Mouse (Mus musculus) hindbrain, embryonic 12.5 days (tissue): ENCODE data around the gene Dnm2. TPM values are rescaled to one million over a fixed set of nuclear protein-coding genes. Genes with fewer than 3 reads are reported as not detected.
A peak's percentile ranks its signal among the peaks of the same experiment; 100 is the strongest.

ENCODE experiments used
- ATAC-seq: fragments of 200-750 bp; cut with Nextera tagmentation; 2 replicates; pipeline ENCODE4 v1.8.0; 2017; ENCODE audit warnings: moderate TSS enrichment; ENCODE audit not compliant: low FRiP score
- H3K27ac ChIP-seq: fragments of 300-500 bp; sonication (generic); 2 replicates; pipeline ENCODE4 v1.5.1; 2016; ENCODE audit warnings: mild to moderate bottlenecking
- H3K27me3 ChIP-seq: fragments of 300-500 bp; sonication (generic); 2 replicates; pipeline ENCODE4 v1.6.1; 2016; ENCODE audit warnings: mild to moderate bottlenecking
- H3K36me3 ChIP-seq: fragments of 300-500 bp; sonication (generic); 2 replicates; pipeline ENCODE4 v1.6.1; 2016; ENCODE audit warnings: mild to moderate bottlenecking
- H3K4me1 ChIP-seq: fragments of 300-500 bp; sonication (generic); 2 replicates; pipeline ENCODE4 v1.6.1; 2016
- H3K4me2 ChIP-seq: fragments of 300-500 bp; sonication (generic); replicated peaks from 2 replicates; pipeline ENCODE4 v1.6.1; 2016; ENCODE audit warnings: mild to moderate bottlenecking
- H3K4me3 ChIP-seq: fragments of 300-500 bp; sonication (generic); 2 replicates; pipeline ENCODE4 v1.5.1; 2016; ENCODE audit warnings: mild to moderate bottlenecking
- H3K9ac ChIP-seq: fragments of 300-500 bp; sonication (generic); 2 replicates; pipeline ENCODE4 v1.6.1; 2016; ENCODE audit warnings: mild to moderate bottlenecking, moderate library complexity
- H3K9me3 ChIP-seq: fragments of 300-500 bp; sonication (generic); replicated peaks from 2 replicates; pipeline ENCODE4 v1.6.1; 2016; ENCODE audit warnings: mild to moderate bottlenecking
- WGBS: fragments of 180-500 bp; shearing (Covaris S2); methylation state at CpG from one replicate; pipeline ENCODE4 v1.1.7; 2016; 5-methylcytosine and 5-hydroxymethylcytosine counted together
- polyA plus RNA-seq: library from polyadenylated mRNA; unstranded; fragments of >200 nt; fragmentation: Nextera tagmentation; extraction: Ambion mirVana; gene quantifications from 2 replicates; pipeline ENCODE4 v1.2.1, GENCODE M21; 2016

The Dnm2 gene
- polyA plus RNA-seq: 81.0 and 83.9 TPM in 2 replicates

DNA sequence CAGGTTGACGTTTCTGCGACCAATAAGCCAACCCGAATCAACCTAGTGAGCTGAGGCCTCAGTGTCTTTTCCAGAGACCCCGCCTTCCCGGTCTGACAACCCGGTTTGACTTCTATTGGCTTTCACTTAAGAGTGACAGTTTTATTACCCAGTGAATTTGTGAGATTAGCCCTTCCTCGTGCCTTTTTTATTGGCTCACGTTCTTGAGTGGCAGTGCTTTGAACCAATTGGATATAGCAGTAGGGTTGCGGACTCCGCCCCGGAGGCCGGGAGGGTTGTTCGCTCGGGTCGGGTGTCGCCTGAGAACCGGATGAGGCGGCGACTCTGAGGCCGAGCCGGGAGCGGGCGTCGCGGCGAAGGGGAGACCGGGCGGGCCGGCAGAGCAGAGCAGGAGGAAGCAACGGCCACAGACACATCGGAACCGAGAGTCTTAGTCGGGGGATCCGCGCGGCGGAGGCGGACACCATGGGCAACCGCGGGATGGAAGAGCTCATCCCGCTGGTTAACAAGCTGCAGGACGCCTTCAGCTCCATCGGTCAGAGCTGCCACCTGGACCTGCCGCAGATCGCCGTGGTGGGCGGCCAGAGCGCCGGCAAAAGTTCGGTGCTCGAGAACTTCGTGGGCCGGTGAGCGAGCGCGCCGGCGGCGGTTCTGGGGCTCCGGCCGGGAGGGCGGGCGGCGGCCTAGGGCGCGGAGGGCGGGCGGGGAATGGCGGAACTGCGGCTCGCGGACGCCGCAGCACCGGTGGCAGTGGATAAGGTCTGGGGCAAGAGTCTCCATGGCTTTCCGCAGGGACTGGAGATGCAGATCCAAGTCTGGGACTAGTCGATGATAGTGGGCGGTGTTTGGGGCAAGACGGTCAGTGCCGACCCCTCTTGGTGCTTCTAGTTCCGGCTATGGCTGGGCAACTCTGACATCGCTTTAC, at the start of gene Dnm2:
Gene Dnm2, plus strand, starts transcription at position 278 of the 925 bp plus-strand sequence.
- H3K4me3 ChIP-seq: peak within 1 kb of the TSS; percentile 90
- WGBS: under 1% methylated on average over 81 of the region's 82 CpGs
- peak within 1 kb of the TSS; percentile 82 for H3K27ac ChIP-seq
- no peaks in the 10 kb centered on the region for H3K9me3 ChIP-seq
- H3K36me3 ChIP-seq: peaks cover 17% of the 10 kb centered on the region
- H3K4me1 ChIP-seq: peaks cover 24% of the 10 kb centered on the region
- H3K4me2 ChIP-seq: peak within 1 kb of the TSS; percentile 85
- ATAC-seq: peak; percentile 99
- no peaks in the 10 kb centered on the region for H3K27me3 ChIP-seq
- peak within 1 kb of the TSS; percentile 90 for H3K9ac ChIP-seq

GRCm38 (mm10) chr9:21379195-21379594, 45.5 kb upstream of the Dnm2 start:
- WGBS: 85% methylated on average over 3 of the region's 3 CpGs
- Histone ChIP-seq H3K27me3 (no peaks in the 10 kb centered on the region), H3K27ac (no peak overlapping the region), H3K36me3 (peaks cover 16% of the 10 kb centered on the region), H3K4me2 (no peak overlapping the region), H3K9me3 (no peaks in the 10 kb centered on the region), H3K9ac (no peak overlapping the region), H3K4me3 (no peak overlapping the region), H3K4me1 (peaks cover 15% of the 10 kb centered on the region)
- ATAC-seq: no peak

- H3K4me2 ChIP-seq: no peak overlapping the region
- H3K9me3 ChIP-seq: no peaks in the 10 kb centered on the region
- H3K27me3 ChIP-seq: no peaks in the 10 kb centered on the region
- peaks cover 8% of the 10 kb centered on the region for H3K36me3 ChIP-seq
- peaks cover 17% of the 10 kb centered on the region for H3K4me1 ChIP-seq
- H3K27ac ChIP-seq: no peak overlapping the region
- H3K9ac ChIP-seq: no peak overlapping the region
- ATAC-seq: no peak
- no peak overlapping the region for H3K4me3 ChIP-seq
Observed at GRCm38 (mm10) chr9:21380868-21381267, 43.8 kb upstream of the Dnm2 start.

- H3K27me3 ChIP-seq: no peaks in the 10 kb centered on the region
- H3K4me1 ChIP-seq: peaks cover 6% of the 10 kb centered on the region
- no peak overlapping the region for H3K4me2 ChIP-seq
- peaks cover 19% of the 10 kb centered on the region for H3K36me3 ChIP-seq
- H3K9ac ChIP-seq: no peak overlapping the region
- no peak overlapping the region for H3K27ac ChIP-seq
- ATAC-seq: no peak
- H3K9me3 ChIP-seq: no peaks in the 10 kb centered on the region
- H3K4me3 ChIP-seq: no peak overlapping the region
Observed at GRCm38 (mm10) chr9:21383966-21384365, 40.7 kb upstream of the Dnm2 start.

DNA sequence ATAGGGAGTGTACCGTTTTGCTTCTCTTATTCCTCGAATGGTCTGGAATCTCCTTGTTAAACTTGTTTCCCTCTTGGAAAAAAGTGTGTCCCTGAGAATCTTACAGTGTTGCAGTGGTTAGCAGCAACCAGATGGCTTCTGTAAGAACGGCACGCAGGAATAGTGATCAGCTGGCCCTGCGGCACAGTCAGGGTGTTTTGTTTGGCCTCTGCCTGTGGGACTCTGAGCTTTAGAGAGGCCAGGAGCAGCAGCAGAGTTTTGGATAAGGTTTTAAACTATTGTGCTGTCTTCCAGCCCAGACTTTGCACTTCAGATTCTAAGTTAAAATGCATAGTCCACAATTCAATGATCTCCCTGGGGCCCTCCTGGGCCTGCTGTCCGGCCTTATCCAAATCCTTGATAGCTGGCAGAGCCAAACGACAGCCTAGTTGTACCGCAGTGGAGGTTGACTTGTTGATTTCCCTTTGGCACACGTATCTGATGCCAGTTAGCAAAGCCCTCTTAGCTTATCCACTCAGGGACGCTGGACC, 32.0 kb upstream of the Dnm2 start:
- WGBS: 91% methylated on average over 10 of the region's 10 CpGs
- H3K9me3 ChIP-seq: no peaks in the 10 kb centered on the region
- no peaks in the 10 kb centered on the region for H3K27me3 ChIP-seq
- H3K36me3 ChIP-seq: peaks cover 93% of the 10 kb centered on the region
- no peak overlapping the region for H3K27ac ChIP-seq
- no peaks in the 10 kb centered on the region for H3K4me1 ChIP-seq
- no peak overlapping the region for H3K4me2 ChIP-seq
- ATAC-seq: no peak
- no peak overlapping the region for H3K4me3 ChIP-seq
- no peak overlapping the region for H3K9ac ChIP-seq

DNA sequence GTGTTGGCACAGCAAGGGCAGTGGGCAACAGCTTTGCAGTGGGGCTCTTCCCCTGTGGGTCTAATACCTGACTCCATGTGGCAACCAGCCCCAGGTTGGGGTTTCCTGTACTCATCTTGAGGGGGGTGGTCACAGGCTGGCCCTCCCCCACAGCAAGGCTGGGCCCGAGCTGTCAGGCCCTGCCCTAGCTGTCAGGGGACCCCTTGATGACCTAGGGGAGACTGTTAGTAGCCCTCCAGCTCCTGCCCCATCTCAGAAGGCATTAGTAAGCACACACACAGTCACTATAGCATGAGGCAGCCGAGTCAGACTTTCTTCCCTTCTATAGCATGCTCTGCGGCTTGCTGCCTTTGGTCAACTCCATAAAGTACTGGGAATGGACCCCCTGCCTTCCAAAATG, 29.0 kb upstream of the Dnm2 start:
- Histone ChIP-seq H3K4me1 (no peaks in the 10 kb centered on the region), H3K4me2 (no peak overlapping the region), H3K27ac (no peak overlapping the region), H3K4me3 (no peak overlapping the region), H3K9me3 (no peaks in the 10 kb centered on the region), H3K27me3 (no peaks in the 10 kb centered on the region), H3K9ac (no peak overlapping the region), H3K36me3 (peaks cover 99% of the 10 kb centered on the region)
- no peak for ATAC-seq
- WGBS: 95% methylated on average over 3 of the region's 3 CpGs

GRCm38 (mm10) chr9:21397170-21397569, 27.5 kb upstream of the Dnm2 start:
- H3K9me3 ChIP-seq: no peaks in the 10 kb centered on the region
- ATAC-seq: no peak
- peaks cover 98% of the 10 kb centered on the region for H3K36me3 ChIP-seq
- H3K27me3 ChIP-seq: no peaks in the 10 kb centered on the region
- H3K27ac ChIP-seq: no peak overlapping the region
- H3K4me1 ChIP-seq: no peaks in the 10 kb centered on the region
- no peak overlapping the region for H3K4me2 ChIP-seq
- 95% methylated on average over 3 of the region's 3 CpGs for WGBS
- no peak overlapping the region for H3K9ac ChIP-seq
- H3K4me3 ChIP-seq: no peak overlapping the region

DNA sequence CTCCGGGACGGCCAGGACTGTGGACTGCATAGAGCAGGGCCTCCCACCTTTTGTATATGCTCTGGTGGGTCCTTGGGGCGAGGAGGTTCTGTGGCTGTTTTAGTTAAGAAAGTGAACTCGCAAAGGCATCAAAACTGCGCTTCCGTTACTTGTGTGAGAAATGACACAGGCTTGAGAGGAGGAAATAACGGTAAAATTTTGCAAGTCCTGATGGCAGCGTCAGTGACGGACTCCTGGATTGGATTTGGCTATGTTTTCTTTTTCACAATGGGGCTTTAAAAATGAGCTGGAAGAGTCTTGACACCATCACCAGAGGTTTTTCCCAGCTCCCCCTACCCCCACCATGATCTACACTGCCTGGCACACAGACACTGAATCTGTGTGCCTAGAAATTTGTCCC, 23.7 kb upstream of the Dnm2 start:
- Histone ChIP-seq H3K36me3 (peaks cover 96% of the 10 kb centered on the region), H3K27ac (no peak overlapping the region), H3K27me3 (no peaks in the 10 kb centered on the region), H3K4me2 (no peak overlapping the region), H3K4me1 (no peaks in the 10 kb centered on the region), H3K9ac (no peak overlapping the region), H3K4me3 (no peak overlapping the region), H3K9me3 (no peaks in the 10 kb centered on the region)
- 96% methylated on average over 9 of the region's 9 CpGs for WGBS
- no peak for ATAC-seq

- WGBS: 91% methylated on average over 11 of the region's 11 CpGs
- no peak for ATAC-seq
- Histone ChIP-seq H3K9me3 (no peaks in the 10 kb centered on the region), H3K9ac (no peak overlapping the region), H3K36me3 (peaks cover 91% of the 10 kb centered on the region), H3K27ac (no peak overlapping the region), H3K4me1 (no peaks in the 10 kb centered on the region), H3K4me3 (no peak overlapping the region), H3K4me2 (no peak overlapping the region), H3K27me3 (no peaks in the 10 kb centered on the region)
Observed at GRCm38 (mm10) chr9:21402764-21403253, 21.9 kb upstream of the Dnm2 start.

DNA sequence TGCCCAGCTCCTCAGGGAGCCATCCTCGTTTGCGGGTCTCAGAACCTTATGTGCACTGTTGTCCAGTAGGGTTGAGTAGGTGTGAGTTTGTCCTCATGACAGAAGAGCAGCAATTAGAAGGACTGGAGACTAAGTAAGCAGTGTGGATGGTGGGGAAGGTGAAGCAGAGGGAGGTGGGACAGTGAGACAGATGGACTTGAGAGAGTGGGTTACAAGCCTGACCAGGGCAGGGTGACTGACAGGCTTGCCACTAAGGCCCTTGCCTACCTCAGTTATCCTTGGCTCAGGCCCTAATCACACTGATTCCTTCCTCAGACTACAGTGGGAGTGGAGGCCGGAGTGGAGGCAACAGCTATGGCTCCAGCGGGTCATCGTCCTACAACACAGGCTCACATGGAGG, 21.0 kb upstream of the Dnm2 start:
- H3K4me3 ChIP-seq: no peak overlapping the region
- 95% methylated on average over 5 of the region's 5 CpGs for WGBS
- H3K27ac ChIP-seq: no peak overlapping the region
- H3K27me3 ChIP-seq: no peaks in the 10 kb centered on the region
- no peak overlapping the region for H3K9ac ChIP-seq
- H3K4me2 ChIP-seq: no peak overlapping the region
- H3K9me3 ChIP-seq: no peaks in the 10 kb centered on the region
- peaks cover 82% of the 10 kb centered on the region for H3K36me3 ChIP-seq
- ATAC-seq: no peak
- H3K4me1 ChIP-seq: no peaks in the 10 kb centered on the region

GRCm38 (mm10) chr9:21405525-21405924, 19.2 kb upstream of the Dnm2 start:
- no peak overlapping the region for H3K9ac ChIP-seq
- no peak overlapping the region for H3K4me2 ChIP-seq
- no peak for ATAC-seq
- no peak overlapping the region for H3K27ac ChIP-seq
- no peaks in the 10 kb centered on the region for H3K9me3 ChIP-seq
- H3K4me3 ChIP-seq: no peak overlapping the region
- no peaks in the 10 kb centered on the region for H3K4me1 ChIP-seq
- WGBS: 81% methylated on average over 4 of the region's 4 CpGs
- peaks cover 64% of the 10 kb centered on the region for H3K36me3 ChIP-seq
- H3K27me3 ChIP-seq: no peaks in the 10 kb centered on the region

- Histone ChIP-seq H3K9ac (no peak overlapping the region), H3K4me3 (no peak overlapping the region), H3K4me1 (peaks cover 13% of the 10 kb centered on the region), H3K9me3 (no peaks in the 10 kb centered on the region), H3K27ac (no peak overlapping the region), H3K36me3 (peaks cover 41% of the 10 kb centered on the region), H3K27me3 (no peaks in the 10 kb centered on the region), H3K4me2 (no peak overlapping the region)
- 18% methylated on average over 4 of the region's 4 CpGs for WGBS
- no peak for ATAC-seq
Observed at GRCm38 (mm10) chr9:21407951-21408350, 16.8 kb upstream of the Dnm2 start.

DNA sequence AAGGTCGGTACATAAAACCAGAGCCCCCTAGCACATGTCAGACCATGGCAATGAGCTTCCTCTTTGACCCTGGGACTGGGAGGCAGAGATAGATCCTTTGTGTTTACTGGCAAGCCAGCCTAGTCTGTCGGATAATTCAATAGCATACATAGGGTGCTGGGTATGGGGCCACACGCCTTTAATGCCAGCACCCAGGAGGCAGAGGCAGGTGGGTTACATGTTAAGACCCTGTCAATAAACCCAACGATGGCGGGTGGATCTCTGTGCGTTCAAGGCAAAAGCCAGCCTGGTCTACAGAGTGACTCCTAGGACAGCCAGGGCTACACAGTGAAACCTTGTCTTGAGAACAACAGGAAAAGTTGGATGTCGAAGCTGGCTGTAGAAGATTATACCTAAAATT, 16.1 kb upstream of the Dnm2 start:
- Histone ChIP-seq H3K27ac (no peak overlapping the region), H3K4me2 (no peak overlapping the region), H3K9me3 (no peaks in the 10 kb centered on the region), H3K4me1 (peaks cover 13% of the 10 kb centered on the region), H3K4me3 (no peak overlapping the region), H3K9ac (no peak overlapping the region), H3K27me3 (no peaks in the 10 kb centered on the region), H3K36me3 (peaks cover 35% of the 10 kb centered on the region)
- no peak for ATAC-seq
- WGBS: 74% methylated on average over 7 of the region's 7 CpGs
